Mouse (Mus musculus) myocyte (in vitro differentiated cells): Measurements from ENCODE around the gene Col1a1.

Source experiments
- E2F4 ChIP-seq: IDR thresholded peaks from one replicate; pipeline ENCODE4 v1.6.1; 2011; ENCODE audit warnings: mild to moderate bottlenecking, control low read depth, moderate library complexity; ENCODE audit not compliant: insufficient read depth
- POLR2A ChIP-seq: IDR thresholded peaks from one replicate; pipeline ENCODE4 v1.6.1; 2011; ENCODE audit warnings: low read depth, mild to moderate bottlenecking, control low read depth, moderate library complexity; ENCODE audit not compliant: insufficient read length

DNA sequence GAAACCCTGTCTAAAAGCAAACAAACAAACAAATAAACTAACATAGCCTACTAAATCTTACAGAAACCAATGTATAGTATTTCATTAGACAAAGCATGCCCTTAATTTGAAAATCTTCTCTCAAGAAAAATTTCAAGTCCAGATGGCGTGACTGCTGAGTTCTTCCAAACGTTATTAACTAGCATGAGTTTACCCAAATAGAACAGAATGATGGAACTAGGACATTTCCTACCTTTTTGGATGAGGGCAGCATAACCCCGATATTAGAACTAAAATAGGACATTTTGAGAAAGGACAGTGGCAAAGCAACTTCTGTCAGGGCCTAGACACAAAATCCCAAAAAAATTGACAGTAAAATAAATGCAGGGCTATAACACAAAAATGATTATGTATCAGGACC, 31.7 kb upstream of the Col1a1 start:
- TF ChIP-seq POLR2A (no peak), E2F4 (no peak)
